Mouse (Mus musculus) C2C12 (cell line): ENCODE measurements around the gene Fam169b. TPM values are rescaled to one million over a fixed set of nuclear protein-coding genes. Genes with fewer than 3 reads are reported as not detected.
A peak's percentile ranks its signal among the peaks of the same experiment; 100 is the strongest.

Experiments
- H3K27me3 ChIP-seq: one replicate; pipeline ENCODE4 v1.6.1; 2011; ENCODE audit not compliant: control insufficient read depth, insufficient read depth, insufficient read length
- H3K36me3 ChIP-seq: one replicate; pipeline ENCODE4 v1.6.1; 2011; ENCODE audit not compliant: control insufficient read depth, insufficient read depth
- H3K4me3 ChIP-seq: one replicate; pipeline ENCODE4 v1.5.1; 2011; ENCODE audit warnings: mild to moderate bottlenecking, control low read depth; ENCODE audit not compliant: poor library complexity, insufficient read depth, severe bottlenecking
- H3K79me2 ChIP-seq: one replicate; pipeline ENCODE4 v1.6.1; 2011; ENCODE audit not compliant: control insufficient read depth, insufficient read depth
- H3K79me3 ChIP-seq: one replicate; pipeline ENCODE4 v1.6.1; 2011; ENCODE audit warnings: low read depth, control low read depth
- H3ac ChIP-seq: one replicate; pipeline ENCODE3; 2011; ENCODE audit warnings: low read depth; ENCODE audit not compliant: control insufficient read depth, insufficient read length
- CEBPB ChIP-seq: IDR thresholded peaks from one replicate; pipeline ENCODE4 v1.6.1; 2011; ENCODE audit warnings: low read depth, mild to moderate bottlenecking, control low read depth, moderate library complexity
- CTCF ChIP-seq: IDR thresholded peaks from one replicate; pipeline ENCODE4 v1.5.1; 2011; ENCODE audit not compliant: control insufficient read depth, insufficient read depth, insufficient read length
- FOSL1 ChIP-seq: IDR thresholded peaks from one replicate; pipeline ENCODE4 v1.8.0; 2011; ENCODE audit warnings: mild to moderate bottlenecking, low read length; ENCODE audit not compliant: poor library complexity, insufficient read depth, severe bottlenecking
- MAX ChIP-seq: IDR thresholded peaks from one replicate; pipeline ENCODE4 v1.6.1; 2011; ENCODE audit warnings: mild to moderate bottlenecking, control low read depth
- MYOD1 ChIP-seq: IDR thresholded peaks from one replicate; pipeline ENCODE4 v1.6.1; 2011; ENCODE audit warnings: low read depth; ENCODE audit not compliant: control insufficient read depth, insufficient read length
- MYOG ChIP-seq: IDR thresholded peaks from one replicate; pipeline ENCODE4 v1.6.1; 2011; ENCODE audit not compliant: control insufficient read depth, insufficient read length; ENCODE audit errors: extremely low read depth
- USF1 ChIP-seq: IDR thresholded peaks from one replicate; pipeline ENCODE4 v1.6.1; 2011; ENCODE audit warnings: low read depth, mild to moderate bottlenecking, control low read depth, moderate library complexity
- polyA plus RNA-seq: library from polyadenylated mRNA; unstranded; fragments of >200 nt; fragmentation: generic; extraction: Trizol; gene quantifications from one replicate; pipeline ENCODE4 v1.2.1, GENCODE M21; 2012; ENCODE audit warnings: missing spikeins

Gene Fam169b
- polyA plus RNA-seq, 1 experiment: 0.06 TPM

GRCm38 (mm10) chr7:68357407-68357806, 83.8 kb downstream of the Fam169b start:
- H3K79me2 ChIP-seq: no peaks in the 10 kb centered on the region
- no peak overlapping the region for H3K4me3 ChIP-seq
- H3ac ChIP-seq: no peak overlapping the region
- H3K36me3 ChIP-seq: no peaks in the 10 kb centered on the region
- no peaks in the 10 kb centered on the region for H3K79me3 ChIP-seq
- TF ChIP-seq FOSL1 (no peak), MYOD1 (no peak), USF1 (no peak), CEBPB (no peak), CTCF (peak; percentile 51), MAX (no peak), MYOG (no peak)
- H3K27me3 ChIP-seq: peaks cover 15% of the 10 kb centered on the region

- Histone ChIP-seq H3K79me2 (no peaks in the 10 kb centered on the region), H3K79me3 (no peaks in the 10 kb centered on the region), H3K27me3 (peaks cover 25% of the 10 kb centered on the region), H3K4me3 (no peak overlapping the region), H3ac (no peak overlapping the region), H3K36me3 (no peaks in the 10 kb centered on the region)
- TF ChIP-seq FOSL1 (no peak), CTCF (no peak), MYOG (no peak), MAX (no peak), CEBPB (no peak), USF1 (no peak), MYOD1 (no peak)
Measured at GRCm38 (mm10) chr7:68362609-68363008, 89.0 kb downstream of the Fam169b start.

GRCm38 (mm10) chr7:68365711-68366110, 92.1 kb downstream of the Fam169b start:
- H3K36me3 ChIP-seq: no peaks in the 10 kb centered on the region
- no peak overlapping the region for H3K4me3 ChIP-seq
- peaks cover 23% of the 10 kb centered on the region for H3K27me3 ChIP-seq
- no peaks in the 10 kb centered on the region for H3K79me3 ChIP-seq
- no peak overlapping the region for H3ac ChIP-seq
- H3K79me2 ChIP-seq: no peaks in the 10 kb centered on the region
- no peak for TF ChIP-seq USF1

GRCm38 (mm10) chr7:68368948-68369347, 95.3 kb downstream of the Fam169b start:
- no peaks in the 10 kb centered on the region for H3K79me3 ChIP-seq
- no peak overlapping the region for H3ac ChIP-seq
- H3K27me3 ChIP-seq: peaks cover 37% of the 10 kb centered on the region
- no peaks in the 10 kb centered on the region for H3K79me2 ChIP-seq
- TF ChIP-seq FOSL1 (no peak), USF1 (no peak), CTCF (no peak), MYOG (no peak), CEBPB (no peak), MYOD1 (no peak), MAX (no peak)
- no peak overlapping the region for H3K4me3 ChIP-seq
- no peaks in the 10 kb centered on the region for H3K36me3 ChIP-seq

- H3K4me3 ChIP-seq: no peak overlapping the region
- no peaks in the 10 kb centered on the region for H3K79me3 ChIP-seq
- TF ChIP-seq CTCF (peak; percentile 85), CEBPB (no peak), USF1 (no peak), MAX (no peak)
- H3K79me2 ChIP-seq: no peaks in the 10 kb centered on the region
- H3K36me3 ChIP-seq: no peaks in the 10 kb centered on the region
- H3K27me3 ChIP-seq: peaks cover 34% of the 10 kb centered on the region
- H3ac ChIP-seq: no peak overlapping the region
Measured at GRCm38 (mm10) chr7:68369694-68370093, 96.1 kb downstream of the Fam169b start.

GRCm38 (mm10) chr7:68374109-68374857, 100.6 kb downstream of the Fam169b start:
- H3K27me3 ChIP-seq: peaks cover 42% of the 10 kb centered on the region
- no peak for TF ChIP-seq MYOD1
- peak; percentile 79 for TF ChIP-seq CTCF
- no peak overlapping the region for H3K4me3 ChIP-seq

More at GRCm38 (mm10) chr7:68374109-68374857, 100.6 kb downstream of the Fam169b start:
- Histone ChIP-seq H3K79me3 (no peaks in the 10 kb centered on the region), H3ac (no peak overlapping the region), H3K36me3 (no peaks in the 10 kb centered on the region), H3K79me2 (no peaks in the 10 kb centered on the region)
